Mouse (Mus musculus): ENCODE results near the gene Olfr355. TPM values are rescaled to one million over a fixed set of nuclear protein-coding genes. Genes with fewer than 3 reads are reported as not detected.

Olfr355 gene
- not detected in 2 replicates for polyA plus RNA-seq (2014; fragmentation: Nextera tagmentation; extraction: Ambion mirVana)

DNA sequence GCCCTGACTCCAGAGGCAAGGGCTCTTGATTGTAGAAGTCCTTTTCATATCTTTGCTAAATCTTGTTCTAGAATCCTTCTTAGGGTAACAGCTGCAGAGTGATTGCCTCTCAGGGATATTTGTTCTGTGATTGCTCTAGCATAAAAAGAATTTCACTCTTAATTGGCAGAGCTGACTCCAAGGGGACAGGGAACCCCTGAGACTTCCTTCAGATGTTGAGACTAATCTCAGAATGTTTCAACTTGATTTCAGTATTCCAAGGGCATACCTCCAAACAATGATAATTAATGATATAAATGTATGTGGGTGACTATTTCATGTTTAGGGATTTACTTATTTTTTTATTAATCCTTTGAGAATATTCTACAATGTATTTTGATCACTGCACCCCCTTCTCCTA, at the start of gene Olfr355:
TSS of gene Olfr355 (minus strand) at position 101 of the 400 bp plus-strand sequence.
- no peak within 1 kb of the TSS for H3K27ac ChIP-seq (ENCODE audit: low read depth, low read length)
- H3K4me3 ChIP-seq (ENCODE audit: low read depth, low read length), result no peak within 1 kb of the TSS
- DNase-seq (ENCODE audit: low spot score), result no peak
- H3K27me3 ChIP-seq (ENCODE audit: control insufficient read depth, insufficient read depth, low read length), result no peaks in the 10 kb centered on the region
- H3K4me1 ChIP-seq (replicated peaks; ENCODE audit: control insufficient read depth, insufficient read depth, low read length), result no peaks in the 10 kb centered on the region
- no peaks in the 10 kb centered on the region for H3K36me3 ChIP-seq (ENCODE audit: control insufficient read depth, insufficient read depth, low read length)
- no peaks in the 10 kb centered on the region; the same call in 1 of the 2 replicates for H3K9me3 ChIP-seq (ENCODE audit: control insufficient read depth, low read length)
- no peak for ATAC-seq (ENCODE audit: low FRiP score)
- no peak within 1 kb of the TSS for H3K9ac ChIP-seq (ENCODE audit: low read depth, low read length)
- no peak within 1 kb of the TSS for H3K4me2 ChIP-seq (replicated peaks; ENCODE audit: low read depth, low read length)

DNA sequence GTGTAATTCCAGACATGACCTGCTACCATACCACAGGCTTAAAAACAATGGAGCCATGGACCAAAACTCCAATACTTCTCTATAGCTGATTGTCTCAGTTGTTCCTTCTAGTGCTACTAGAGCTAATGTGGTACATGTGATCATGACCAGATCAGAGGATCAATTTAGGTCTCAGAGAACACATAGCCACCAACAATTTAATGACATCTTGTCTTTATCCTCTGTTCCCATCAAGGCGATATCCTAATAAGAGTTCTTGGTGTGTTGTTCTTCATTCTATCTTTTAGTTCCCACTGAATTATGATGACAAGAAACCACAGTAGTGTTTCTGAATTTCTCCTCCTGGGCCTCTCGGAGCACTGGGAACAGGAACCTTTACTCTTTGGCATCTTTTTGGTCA, 8.1 kb upstream of the Olfr355 start, which contains the start of gene Olfr356:
TSS of gene Olfr356 (plus strand) at position 301 of the 400 bp plus-strand sequence.
- Histone ChIP-seq H3K36me3 (ENCODE audit: control insufficient read depth, insufficient read depth, low read length) (no peaks in the 10 kb centered on the region), H3K4me3 (ENCODE audit: low read depth, low read length) (no peak within 1 kb of the TSS), H3K4me2 (replicated peaks; ENCODE audit: low read depth, low read length) (no peak within 1 kb of the TSS), H3K27ac (ENCODE audit: low read depth, low read length) (no peak within 1 kb of the TSS), H3K27me3 (ENCODE audit: control insufficient read depth, insufficient read depth, low read length) (no peaks in the 10 kb centered on the region), H3K9me3 (ENCODE audit: control insufficient read depth, low read length) (no peaks in the 10 kb centered on the region), H3K4me1 (replicated peaks; ENCODE audit: control insufficient read depth, insufficient read depth, low read length) (no peaks in the 10 kb centered on the region), H3K9ac (ENCODE audit: low read depth, low read length) (no peak within 1 kb of the TSS)
- 85% methylated on average over 2 of the region's 2 CpGs for WGBS
- ATAC-seq (ENCODE audit: low FRiP score) (no peak), DNase-seq (ENCODE audit: low spot score) (no peak)

GRCm38 (mm10) chr2:36905380-36905779, 23.3 kb downstream of the Olfr355 start, which contains the start of gene Olfr354:
Gene Olfr354 (plus strand): TSS chr2:36905680.
- Histone ChIP-seq H3K9me3 (ENCODE audit: control insufficient read depth, low read length) (no peaks in the 10 kb centered on the region; the same call in 1 of the 2 replicates), H3K9ac (ENCODE audit: low read depth, low read length) (no peak within 1 kb of the TSS), H3K36me3 (ENCODE audit: control insufficient read depth, insufficient read depth, low read length) (no peaks in the 10 kb centered on the region), H3K4me2 (replicated peaks; ENCODE audit: low read depth, low read length) (no peak within 1 kb of the TSS), H3K27me3 (ENCODE audit: control insufficient read depth, insufficient read depth, low read length) (no peaks in the 10 kb centered on the region), H3K27ac (ENCODE audit: low read depth, low read length) (no peak within 1 kb of the TSS), H3K4me3 (ENCODE audit: low read depth, low read length) (no peak within 1 kb of the TSS), H3K4me1 (replicated peaks; ENCODE audit: control insufficient read depth, insufficient read depth, low read length) (no peaks in the 10 kb centered on the region)
- ATAC-seq (ENCODE audit: low FRiP score) (no peak), DNase-seq (ENCODE audit: low spot score) (no peak)

DNA sequence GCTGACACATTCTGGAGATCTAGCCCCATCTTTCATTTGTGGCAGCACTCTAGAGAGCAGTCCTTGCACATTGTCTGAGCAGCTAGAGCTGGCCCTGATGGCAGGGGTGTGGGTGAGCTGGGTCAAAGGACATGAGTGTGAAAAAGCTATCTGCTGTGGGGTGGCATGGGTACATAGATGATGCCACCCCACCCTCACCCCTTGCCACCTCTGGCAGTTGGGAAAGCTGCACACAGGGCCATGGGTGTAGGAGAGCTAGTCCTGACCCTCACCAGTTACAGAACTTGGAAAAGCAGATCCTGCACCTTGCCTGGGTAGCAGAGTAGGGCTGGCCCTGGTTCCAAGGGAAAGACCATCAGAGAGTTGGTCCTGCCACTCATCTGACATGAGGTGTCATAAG, 31.6 kb downstream of the Olfr355 start:
- Histone ChIP-seq H3K4me3 (ENCODE audit: low read depth, low read length) (no peak overlapping the region), H3K4me2 (replicated peaks; ENCODE audit: low read depth, low read length) (no peak overlapping the region), H3K9ac (ENCODE audit: low read depth, low read length) (no peak overlapping the region), H3K4me1 (replicated peaks; ENCODE audit: control insufficient read depth, insufficient read depth, low read length) (no peaks in the 10 kb centered on the region), H3K27ac (ENCODE audit: low read depth, low read length) (no peak overlapping the region), H3K36me3 (ENCODE audit: control insufficient read depth, insufficient read depth, low read length) (no peaks in the 10 kb centered on the region), H3K9me3 (ENCODE audit: control insufficient read depth, low read length) (peaks cover 2% of the 10 kb centered on the region), H3K27me3 (ENCODE audit: control insufficient read depth, insufficient read depth, low read length) (no peaks in the 10 kb centered on the region)
- ATAC-seq (ENCODE audit: low FRiP score), result no peak
- DNase-seq (ENCODE audit: low spot score), result no peak

GRCm38 (mm10) chr2:36892836-36893235, 35.9 kb downstream of the Olfr355 start, which contains the start of gene Olfr353:
Gene Olfr353 (minus strand): TSS chr2:36892936.
- H3K27ac ChIP-seq (ENCODE audit: low read depth, low read length), result no peak within 1 kb of the TSS

More at GRCm38 (mm10) chr2:36892836-36893235, 35.9 kb downstream of the Olfr355 start, which contains the start of gene Olfr353:
- no peak for ATAC-seq (ENCODE audit: low FRiP score)
- no peak for DNase-seq (ENCODE audit: low spot score)
- Histone ChIP-seq H3K4me1 (replicated peaks; ENCODE audit: control insufficient read depth, insufficient read depth, low read length) (no peaks in the 10 kb centered on the region), H3K4me3 (ENCODE audit: low read depth, low read length) (no peak within 1 kb of the TSS), H3K4me2 (replicated peaks; ENCODE audit: low read depth, low read length) (no peak within 1 kb of the TSS), H3K9me3 (ENCODE audit: control insufficient read depth, low read length) (peaks cover 6% of the 10 kb centered on the region), H3K36me3 (ENCODE audit: control insufficient read depth, insufficient read depth, low read length) (no peaks in the 10 kb centered on the region), H3K9ac (ENCODE audit: low read depth, low read length) (no peak within 1 kb of the TSS), H3K27me3 (ENCODE audit: control insufficient read depth, insufficient read depth, low read length) (no peaks in the 10 kb centered on the region)

Other genes starting within 250 kb of the Olfr355 start
- gene Olfr346, start 243.1 kb downstream of the Olfr355 start, polyA plus RNA-seq (2014; fragmentation: Nextera tagmentation; extraction: Ambion mirVana), result not detected in 2 replicates
- not detected in 2 replicates for gene Olfr347, start 197.0 kb downstream of the Olfr355 start, polyA plus RNA-seq (2014; fragmentation: Nextera tagmentation; extraction: Ambion mirVana)
- gene Olfr348, start 144.6 kb downstream of the Olfr355 start, polyA plus RNA-seq (2014; fragmentation: Nextera tagmentation; extraction: Ambion mirVana), result not detected in 2 replicates
- not detected in 2 replicates for gene Olfr50, start 138.4 kb downstream of the Olfr355 start, polyA plus RNA-seq (2014; fragmentation: Nextera tagmentation; extraction: Ambion mirVana)
- not detected in 2 replicates for gene Olfr3, start 111.9 kb downstream of the Olfr355 start, polyA plus RNA-seq (2014; fragmentation: Nextera tagmentation; extraction: Ambion mirVana)
- gene Olfr350, start 82.6 kb downstream of the Olfr355 start, polyA plus RNA-seq (2014; fragmentation: Nextera tagmentation; extraction: Ambion mirVana), result not detected in 2 replicates
- gene Olfr351, start 66.2 kb downstream of the Olfr355 start, polyA plus RNA-seq (2014; fragmentation: Nextera tagmentation; extraction: Ambion mirVana), result not detected in 2 replicates
- gene Olfr352, start 60.4 kb downstream of the Olfr355 start, polyA plus RNA-seq (2014; fragmentation: Nextera tagmentation; extraction: Ambion mirVana), result not detected in 2 replicates
- not detected in 2 replicates for gene Olfr353, start 36.0 kb downstream of the Olfr355 start, polyA plus RNA-seq (2014; fragmentation: Nextera tagmentation; extraction: Ambion mirVana)
- gene Olfr354, start 23.2 kb downstream of the Olfr355 start, polyA plus RNA-seq (2014; fragmentation: Nextera tagmentation; extraction: Ambion mirVana), result not detected in 2 replicates
- not detected in 2 replicates for gene Olfr356, start 8.2 kb upstream of the Olfr355 start, polyA plus RNA-seq (2014; fragmentation: Nextera tagmentation; extraction: Ambion mirVana)
- gene Olfr357, start 64.9 kb upstream of the Olfr355 start, polyA plus RNA-seq (2014; fragmentation: Nextera tagmentation; extraction: Ambion mirVana), result not detected in 2 replicates
- gene Olfr358, start 80.4 kb upstream of the Olfr355 start, polyA plus RNA-seq (2014; fragmentation: Nextera tagmentation; extraction: Ambion mirVana), result not detected in 2 replicates
- gene Olfr360, start 136.8 kb upstream of the Olfr355 start, polyA plus RNA-seq (2014; fragmentation: Nextera tagmentation; extraction: Ambion mirVana), result not detected in 2 replicates
- gene Olfr361, start 160.4 kb upstream of the Olfr355 start, polyA plus RNA-seq (2014; fragmentation: Nextera tagmentation; extraction: Ambion mirVana), result not detected in 2 replicates
- not detected in 2 replicates for gene Olfr362, start 189.0 kb upstream of the Olfr355 start, polyA plus RNA-seq (2014; fragmentation: Nextera tagmentation; extraction: Ambion mirVana)
- not detected in 2 replicates for gene Olfr364-ps1, start 210.4 kb upstream of the Olfr355 start, polyA plus RNA-seq (2014; fragmentation: Nextera tagmentation; extraction: Ambion mirVana)

Data from hindbrain, embryonic 11.5 days (tissue).